Mouse (Mus musculus): ENCODE measurements around the gene Mtss1l. TPM values are rescaled to one million over a fixed set of nuclear protein-coding genes. Genes with fewer than 3 reads are reported as not detected.

Mtss1l gene
- polyA plus RNA-seq, 1 experiment, result 161 TPM

DNA sequence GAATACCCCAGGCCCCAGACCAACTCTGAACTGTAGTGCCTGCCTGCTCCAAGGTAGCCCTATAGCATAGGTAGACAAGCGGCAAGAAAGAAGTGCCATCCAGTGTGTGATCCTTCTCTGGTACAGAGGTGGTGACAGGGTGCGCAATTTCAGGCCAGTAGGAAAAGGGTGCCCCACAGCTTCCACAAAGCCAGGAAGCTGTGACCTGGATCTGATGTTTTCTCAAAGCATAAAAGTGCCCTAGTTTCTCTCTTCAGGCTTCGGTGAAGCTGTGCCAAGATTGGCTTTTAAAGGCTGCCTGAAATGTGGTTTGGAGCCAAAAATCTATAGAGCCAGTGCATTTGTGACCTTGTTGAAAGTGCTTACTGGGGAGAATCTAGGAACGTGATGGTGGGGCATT lies 26.4 kb upstream of the Mtss1l start:
- no peak for TF ChIP-seq CTCF (IDR thresholded peaks at IDR 0.05; ENCODE audit: extremely low read depth, insufficient read depth, low read length)
- no peak for TF ChIP-seq POLR2A (IDR thresholded peaks at IDR 0.05; ENCODE audit: extremely low read depth, insufficient read depth, low read length)
- Histone ChIP-seq H3K4me3 (ENCODE audit: insufficient read depth, low read length) (no peak overlapping the region), H3K4me1 (ENCODE audit: control insufficient read depth, insufficient read depth, low read length) (peaks cover 19% of the 10 kb centered on the region), H3K27ac (ENCODE audit: insufficient read depth, low read length) (0 out of 2 replicates have a peak overlapping the region, but pooled peaks have one; percentile 12)

GRCm38 (mm10) chr8:110695431-110695830 lies 25.8 kb upstream of the Mtss1l start:
- Histone ChIP-seq H3K27ac (ENCODE audit: insufficient read depth, low read length) (peak overlapping the region; percentile 12; the same call in 1 of the 2 replicates), H3K4me3 (ENCODE audit: insufficient read depth, low read length) (no peak overlapping the region), H3K4me1 (ENCODE audit: control insufficient read depth, insufficient read depth, low read length) (peaks cover 19% of the 10 kb centered on the region)
- no peak for TF ChIP-seq POLR2A (IDR thresholded peaks at IDR 0.05; ENCODE audit: extremely low read depth, insufficient read depth, low read length)
- TF ChIP-seq CTCF (IDR thresholded peaks at IDR 0.05; ENCODE audit: extremely low read depth, insufficient read depth, low read length), result no peak

GRCm38 (mm10) chr8:110696051-110696450 lies 25.2 kb upstream of the Mtss1l start:
- peaks cover 19% of the 10 kb centered on the region for H3K4me1 ChIP-seq (ENCODE audit: control insufficient read depth, insufficient read depth, low read length)
- no peak for TF ChIP-seq POLR2A (IDR thresholded peaks at IDR 0.05; ENCODE audit: extremely low read depth, insufficient read depth, low read length)
- no peak for TF ChIP-seq CTCF (IDR thresholded peaks at IDR 0.05; ENCODE audit: extremely low read depth, insufficient read depth, low read length)
- no peak overlapping the region for H3K4me3 ChIP-seq (ENCODE audit: insufficient read depth, low read length)
- no peak overlapping the region for H3K27ac ChIP-seq (ENCODE audit: insufficient read depth, low read length)

DNA sequence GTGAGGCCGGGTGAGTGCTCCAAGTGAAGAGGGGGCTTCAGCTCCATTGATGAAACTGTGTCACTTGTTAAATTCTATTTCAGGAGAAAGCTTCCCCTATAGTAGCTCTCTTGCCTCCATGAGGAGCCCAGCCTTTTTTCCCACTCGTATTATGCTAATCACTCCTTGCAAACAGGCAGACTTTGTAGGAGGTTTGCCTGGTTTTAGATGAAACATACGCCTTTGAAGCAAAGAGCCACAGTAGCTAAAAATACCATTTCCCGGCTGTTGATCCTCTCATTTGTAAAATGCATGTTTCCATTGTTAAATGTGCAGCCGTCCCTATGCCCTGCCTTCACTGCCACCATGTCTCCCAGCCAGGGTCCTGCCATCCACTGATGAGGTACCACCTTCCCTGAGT lies 23.7 kb upstream of the Mtss1l start:
- TF ChIP-seq POLR2A (IDR thresholded peaks at IDR 0.05; ENCODE audit: extremely low read depth, insufficient read depth, low read length) (no peak), CTCF (IDR thresholded peaks at IDR 0.05; ENCODE audit: extremely low read depth, insufficient read depth, low read length) (no peak)
- Histone ChIP-seq H3K4me1 (ENCODE audit: control insufficient read depth, insufficient read depth, low read length) (peaks cover 19% of the 10 kb centered on the region), H3K4me3 (ENCODE audit: insufficient read depth, low read length) (no peak overlapping the region), H3K27ac (ENCODE audit: insufficient read depth, low read length) (no peak overlapping the region)

DNA sequence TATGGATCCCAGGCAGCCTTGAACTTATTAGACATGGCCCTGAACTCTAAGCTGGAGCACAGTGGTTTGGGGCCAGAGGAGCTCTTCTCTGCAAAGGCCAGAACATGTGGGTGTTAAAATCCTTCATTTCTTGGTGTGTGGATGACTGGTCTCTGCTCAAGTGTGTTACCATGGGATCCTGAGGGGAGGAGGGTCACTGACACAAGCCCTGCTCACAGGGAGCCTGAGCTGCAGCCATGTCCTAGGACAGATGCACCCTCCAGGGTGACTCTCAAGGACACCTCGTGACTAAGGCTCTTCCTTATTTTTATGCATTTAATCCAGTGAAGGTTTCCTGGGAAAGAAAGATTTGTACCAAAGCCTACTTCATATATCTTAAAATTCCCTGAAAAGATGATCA lies 23.2 kb upstream of the Mtss1l start:
- Histone ChIP-seq H3K27ac (ENCODE audit: insufficient read depth, low read length) (no peak overlapping the region), H3K4me1 (ENCODE audit: control insufficient read depth, insufficient read depth, low read length) (peaks cover 19% of the 10 kb centered on the region), H3K4me3 (ENCODE audit: insufficient read depth, low read length) (no peak overlapping the region)
- TF ChIP-seq POLR2A (IDR thresholded peaks at IDR 0.05; ENCODE audit: extremely low read depth, insufficient read depth, low read length) (no peak), CTCF (IDR thresholded peaks at IDR 0.05; ENCODE audit: extremely low read depth, insufficient read depth, low read length) (no peak)

DNA sequence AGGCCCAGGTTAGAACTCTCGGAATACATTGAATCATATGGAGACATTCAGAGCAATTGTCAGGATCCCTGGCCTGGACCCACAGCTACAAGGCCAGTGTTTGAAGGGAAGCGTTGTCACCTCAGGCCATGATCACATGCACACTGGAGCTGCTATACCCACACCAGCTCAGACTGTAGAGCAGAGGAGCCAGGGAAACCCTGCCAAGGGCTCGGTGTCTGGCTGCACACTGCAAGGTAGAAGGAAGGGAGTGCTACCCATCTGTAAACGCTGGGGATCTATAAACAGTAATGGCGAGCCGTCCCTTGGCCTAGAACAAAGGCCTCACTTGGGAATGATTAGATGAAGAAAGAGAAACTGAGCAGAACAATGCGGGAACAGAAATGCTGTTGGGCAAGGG lies 21.8 kb upstream of the Mtss1l start:
- TF ChIP-seq CTCF (IDR thresholded peaks at IDR 0.05; ENCODE audit: extremely low read depth, insufficient read depth, low read length) (no peak), POLR2A (IDR thresholded peaks at IDR 0.05; ENCODE audit: extremely low read depth, insufficient read depth, low read length) (no peak)
- Histone ChIP-seq H3K4me1 (ENCODE audit: control insufficient read depth, insufficient read depth, low read length) (peaks cover 23% of the 10 kb centered on the region), H3K27ac (ENCODE audit: insufficient read depth, low read length) (no peak overlapping the region), H3K4me3 (ENCODE audit: insufficient read depth, low read length) (no peak overlapping the region)

DNA sequence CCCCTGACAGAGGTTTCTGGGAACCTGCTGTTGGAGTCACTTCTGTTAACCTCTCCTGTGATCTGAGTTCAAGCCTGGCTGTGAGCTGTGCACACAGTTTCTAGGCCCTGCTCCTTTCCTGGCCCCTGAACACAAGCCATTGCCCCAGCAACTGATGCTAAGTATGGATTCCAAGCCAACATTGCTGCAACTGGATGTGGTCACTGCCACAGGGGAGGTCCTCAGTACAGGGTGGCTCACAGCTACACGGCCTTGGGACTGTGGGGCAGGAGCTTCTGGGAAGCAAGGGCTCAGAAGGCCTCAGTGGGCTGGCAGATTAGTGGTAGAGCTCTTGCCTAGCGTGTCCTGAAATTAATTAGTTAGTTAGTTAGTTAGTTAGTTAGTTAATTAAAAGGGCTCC lies 20.7 kb upstream of the Mtss1l start:
- Histone ChIP-seq H3K4me1 (ENCODE audit: control insufficient read depth, insufficient read depth, low read length) (peaks cover 21% of the 10 kb centered on the region), H3K27ac (ENCODE audit: insufficient read depth, low read length) (no peak overlapping the region), H3K4me3 (ENCODE audit: insufficient read depth, low read length) (no peak overlapping the region)
- no peak for TF ChIP-seq CTCF (IDR thresholded peaks at IDR 0.05; ENCODE audit: extremely low read depth, insufficient read depth, low read length)
- no peak for TF ChIP-seq POLR2A (IDR thresholded peaks at IDR 0.05; ENCODE audit: extremely low read depth, insufficient read depth, low read length)

DNA sequence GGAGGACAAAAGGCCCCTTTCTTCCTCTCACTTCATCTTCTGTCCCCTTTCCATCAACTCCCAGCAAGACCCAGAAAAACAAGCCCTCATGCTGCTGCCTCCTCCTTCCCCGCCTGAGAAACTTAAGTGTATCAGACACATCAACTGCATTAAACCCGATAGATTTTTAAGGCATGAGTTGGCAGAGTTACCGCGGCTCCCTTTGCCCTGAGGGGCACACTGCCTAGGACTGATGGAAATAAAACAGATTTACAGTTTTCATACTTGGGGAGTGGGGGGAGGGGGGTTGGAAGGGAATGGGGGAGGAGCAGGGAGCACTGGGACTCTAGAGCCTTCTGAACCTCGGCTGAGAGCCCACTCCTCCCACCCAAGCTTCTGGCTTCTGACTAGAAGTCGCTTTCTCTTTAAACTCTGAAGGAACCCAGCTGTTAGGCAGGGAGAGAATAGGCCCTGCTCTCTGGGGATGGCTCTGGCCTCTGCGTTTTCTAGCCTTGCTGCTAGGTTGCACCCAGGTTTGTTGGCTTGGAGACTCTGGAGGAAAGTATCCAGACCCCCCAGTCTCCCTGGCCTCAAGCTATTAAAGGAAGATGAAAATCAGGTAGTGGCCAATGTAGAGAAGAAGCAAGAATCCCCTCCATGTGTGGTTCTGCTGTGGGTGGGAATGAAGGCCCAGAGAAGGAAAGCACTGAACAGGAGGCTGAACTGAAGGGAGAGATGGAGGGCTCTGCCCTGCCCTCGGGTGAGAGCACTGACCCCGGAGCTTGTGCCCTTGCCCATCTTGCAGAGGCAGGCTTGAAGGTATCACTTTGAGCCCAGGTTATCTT lies 18.4 kb upstream of the Mtss1l start:
- peaks cover 16% of the 10 kb centered on the region for H3K4me1 ChIP-seq (ENCODE audit: control insufficient read depth, insufficient read depth, low read length)
- H3K27ac ChIP-seq (ENCODE audit: insufficient read depth, low read length), result peak overlapping the region; percentile 38; the same call in 1 of the 2 replicates
- TF ChIP-seq POLR2A (IDR thresholded peaks at IDR 0.05; ENCODE audit: extremely low read depth, insufficient read depth, low read length) (no peak), CTCF (IDR thresholded peaks at IDR 0.05; ENCODE audit: extremely low read depth, insufficient read depth, low read length) (no peak)
- H3K4me3 ChIP-seq (ENCODE audit: insufficient read depth, low read length), result no peak overlapping the region

DNA sequence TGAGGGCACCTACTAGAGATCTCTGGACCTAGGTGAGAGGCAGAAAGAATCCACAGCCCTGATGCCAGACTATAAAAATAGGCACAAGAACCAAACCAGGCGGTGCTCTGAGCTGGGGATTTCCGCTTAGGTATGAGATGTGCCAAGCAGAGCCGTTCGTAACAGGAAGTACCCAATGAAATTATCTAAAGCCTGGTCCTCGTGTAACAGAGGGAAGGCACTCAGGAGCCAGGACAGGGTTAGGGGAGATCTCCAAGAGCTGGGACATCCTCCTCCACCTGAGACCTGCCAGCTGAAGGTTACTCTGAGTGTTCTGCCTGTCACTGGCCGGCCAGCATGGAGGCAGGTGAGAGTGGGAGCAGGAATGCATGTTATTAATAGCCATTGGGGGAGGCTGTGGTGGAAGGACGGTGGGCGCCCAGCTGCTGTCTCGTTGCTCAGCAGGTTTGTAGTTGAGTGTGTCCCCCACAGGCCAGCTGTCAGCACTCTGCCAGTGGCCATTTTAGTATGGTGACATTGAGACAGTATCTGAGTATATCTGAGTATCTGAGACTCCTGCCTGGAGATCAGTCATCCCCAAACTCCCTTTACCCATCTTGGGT lies 17.7 kb upstream of the Mtss1l start:
- TF ChIP-seq CTCF (IDR thresholded peaks at IDR 0.05; ENCODE audit: extremely low read depth, insufficient read depth, low read length), result no peak
- no peak for TF ChIP-seq POLR2A (IDR thresholded peaks at IDR 0.05; ENCODE audit: extremely low read depth, insufficient read depth, low read length)
- no peak overlapping the region for H3K4me3 ChIP-seq (ENCODE audit: insufficient read depth, low read length)
- H3K4me1 ChIP-seq (ENCODE audit: control insufficient read depth, insufficient read depth, low read length), result peaks cover 13% of the 10 kb centered on the region
- H3K27ac ChIP-seq (ENCODE audit: insufficient read depth, low read length), result 0 out of 2 replicates have a peak overlapping the region, but pooled peaks have one; percentile 38

GRCm38 (mm10) chr8:110704103-110704502 lies 17.2 kb upstream of the Mtss1l start:
- TF ChIP-seq POLR2A (IDR thresholded peaks at IDR 0.05; ENCODE audit: extremely low read depth, insufficient read depth, low read length) (no peak), CTCF (IDR thresholded peaks at IDR 0.05; ENCODE audit: extremely low read depth, insufficient read depth, low read length) (no peak)
- no peak overlapping the region for H3K4me3 ChIP-seq (ENCODE audit: insufficient read depth, low read length)
- H3K4me1 ChIP-seq (ENCODE audit: control insufficient read depth, insufficient read depth, low read length), result peaks cover 12% of the 10 kb centered on the region
- H3K27ac ChIP-seq (ENCODE audit: insufficient read depth, low read length), result no peak overlapping the region
